Mouse (Mus musculus) midbrain, embryonic 10.5 days (tissue): ENCODE data around the gene Stoml1. TPM values are rescaled to one million over a fixed set of nuclear protein-coding genes. Genes with fewer than 3 reads are reported as not detected.
A peak's percentile ranks its signal among the peaks of the same experiment; 100 is the strongest.
"Not testable (repeated sequence)": the region's sequence is repeated elsewhere in the genome, so short reads cannot be mapped to it uniquely, and the experiment has no call there.

Source experiments
- DNase-seq: peaks from one replicate; pipeline ENCODE4 v3.0.0-alpha.2; 2017; ENCODE audit warnings: low spot score
- H3K27ac ChIP-seq: fragments of 300-500 bp; sonication (generic); replicated peaks from 2 replicates; pipeline ENCODE4 v1.5.1; 2016; ENCODE audit warnings: mild to moderate bottlenecking
- H3K27me3 ChIP-seq: fragments of 300-500 bp; sonication (generic); 2 replicates; pipeline ENCODE4 v1.6.1; 2016; ENCODE audit warnings: low read depth, mild to moderate bottlenecking; ENCODE audit not compliant: poor library complexity, severe bottlenecking
- H3K36me3 ChIP-seq: fragments of 300-500 bp; sonication (generic); 2 replicates; pipeline ENCODE4 v1.6.1; 2016; ENCODE audit warnings: mild to moderate bottlenecking, moderate library complexity
- H3K4me1 ChIP-seq: fragments of 300-500 bp; sonication (generic); 2 replicates; pipeline ENCODE4 v1.6.1; 2016
- H3K4me3 ChIP-seq: fragments of 300-500 bp; sonication (generic); 2 replicates; pipeline ENCODE4 v1.5.1; 2016; ENCODE audit warnings: mild to moderate bottlenecking, moderate library complexity
- H3K9me3 ChIP-seq: fragments of 300-500 bp; sonication (generic); replicated peaks from 2 replicates; pipeline ENCODE4 v1.6.1; 2016; ENCODE audit warnings: mild to moderate bottlenecking
- WGBS: fragments of 180-500 bp; shearing (Covaris S2); methylation state at CpG from one replicate; pipeline ENCODE4 v1.1.7; 2016; 5-methylcytosine and 5-hydroxymethylcytosine counted together
- polyA plus RNA-seq: library from polyadenylated mRNA; unstranded; fragments of >200 nt; fragmentation: Nextera tagmentation; extraction: Ambion mirVana; gene quantifications from 2 replicates; pipeline ENCODE4 v1.2.1, GENCODE M21; 2016

Stoml1 gene
- polyA plus RNA-seq, 1 experiment from 2014 or later: 32.2 TPM

GRCm38 (mm10) chr9:58247064-58247759 is 5.8 kb upstream of the Stoml1 start:
- peak overlapping the region; percentile 41 for H3K4me3 ChIP-seq
- 15% methylated on average over 25 of the region's 25 CpGs for WGBS
- H3K9me3 ChIP-seq: no peaks in the 10 kb centered on the region
- DNase-seq: peak; percentile 84
- H3K27ac ChIP-seq: peak overlapping the region; percentile 79
- peaks cover 11% of the 10 kb centered on the region; the same call in 1 of the 2 replicates for H3K36me3 ChIP-seq
- H3K27me3 ChIP-seq: no peaks in the 10 kb centered on the region
- peaks cover 37% of the 10 kb centered on the region for H3K4me1 ChIP-seq

- Histone ChIP-seq H3K4me3 (peak overlapping the region; percentile 63), H3K4me1 (peaks cover 45% of the 10 kb centered on the region), H3K27ac (peak overlapping the region; percentile 84), H3K27me3 (no peaks in the 10 kb centered on the region), H3K36me3 (0 out of 2 replicates have a peak, but pooled peaks cover 4% of the 10 kb centered on the region), H3K9me3 (no peaks in the 10 kb centered on the region)
- no peak for DNase-seq
- WGBS: 48% methylated on average over 7 of the region's 7 CpGs
Observed at GRCm38 (mm10) chr9:58248746-58249413, 4.1 kb upstream of the Stoml1 start.

DNA sequence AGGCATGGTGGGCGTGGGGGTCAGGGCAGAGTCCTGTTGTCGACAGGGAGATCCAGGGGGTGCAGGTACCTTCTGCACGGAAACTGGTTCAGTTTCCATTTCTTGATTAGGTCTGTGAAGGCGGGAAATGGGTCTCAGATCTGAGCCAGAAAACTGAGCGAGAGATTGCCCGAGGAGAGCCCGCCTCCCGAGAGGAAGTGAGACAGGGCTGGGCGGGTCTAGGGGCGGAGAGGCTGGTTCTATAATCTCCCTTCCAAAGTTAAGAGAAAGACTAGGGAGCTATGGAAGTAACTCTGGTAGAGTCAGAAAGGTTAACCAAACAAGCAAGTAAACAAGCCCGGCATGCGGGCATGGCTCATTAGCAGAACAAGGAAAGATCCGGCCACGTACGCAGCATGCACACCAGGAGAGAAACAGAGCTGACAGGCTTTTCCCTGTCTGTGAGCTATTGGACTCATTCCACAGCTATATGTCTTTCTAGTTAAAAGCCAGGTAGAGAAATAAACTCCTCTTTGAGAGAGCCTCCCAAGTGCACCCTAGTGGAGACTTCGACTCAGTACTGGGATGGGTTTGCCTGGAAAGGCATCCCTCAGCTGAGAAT is 3.3 kb upstream of the Stoml1 start, which contains the start of gene Pml:
Gene Pml, minus strand, starts transcription at position 195 of the 601 bp plus-strand sequence.
- H3K4me1 ChIP-seq: peaks cover 53% of the 10 kb centered on the region
- WGBS: 2% methylated on average over 16 of the region's 16 CpGs

DNA sequence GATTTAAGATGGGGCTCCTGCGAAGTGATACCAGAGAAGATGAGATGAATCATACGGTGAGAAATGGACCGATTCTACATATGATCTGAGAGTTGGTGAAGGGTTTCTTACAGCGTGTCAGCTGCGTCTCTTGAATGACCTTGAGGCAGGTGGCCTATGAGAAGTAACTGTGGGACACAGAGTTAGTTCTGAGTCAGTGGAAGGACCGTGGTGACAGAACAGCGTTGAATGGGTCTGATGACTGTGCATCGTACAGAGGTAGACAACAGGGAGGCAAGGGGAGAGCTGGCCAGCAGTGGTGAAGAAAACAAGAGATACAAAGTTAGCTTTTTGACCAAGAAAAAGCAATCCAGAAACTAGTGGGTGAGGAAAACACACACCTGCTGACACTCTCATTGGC is 2.6 kb upstream of the Stoml1 start:
- Histone ChIP-seq H3K36me3 (0 out of 2 replicates have a peak, but pooled peaks cover 4% of the 10 kb centered on the region), H3K9me3 (no peaks in the 10 kb centered on the region), H3K4me3 (peak overlapping the region; percentile 63), H3K27ac (no peak overlapping the region), H3K4me1 (peaks cover 57% of the 10 kb centered on the region), H3K27me3 (no peaks in the 10 kb centered on the region)
- 78% methylated on average over 8 of the region's 8 CpGs for WGBS
- DNase-seq: no peak

More for the DNA sequence above, 3.3 kb upstream of the Stoml1 start, which contains the start of gene Pml:
- peak within 1 kb of the TSS; percentile 63 for H3K4me3 ChIP-seq
- peak; percentile 59 for DNase-seq
- no peaks in the 10 kb centered on the region for H3K9me3 ChIP-seq
- no peaks in the 10 kb centered on the region for H3K27me3 ChIP-seq
- peak within 1 kb of the TSS; percentile 84 for H3K27ac ChIP-seq
- H3K36me3 ChIP-seq: 0 out of 2 replicates have a peak, but pooled peaks cover 4% of the 10 kb centered on the region

GRCm38 (mm10) chr9:58250730-58251129 is 2.2 kb upstream of the Stoml1 start:
- H3K9me3 ChIP-seq, H3K27me3 ChIP-seq, DNase-seq, H3K36me3 ChIP-seq, H3K4me3 ChIP-seq, H3K27ac ChIP-seq: not testable (repeated sequence)
- WGBS: 93% methylated on average over 1 of the region's 1 CpGs
- H3K4me1 ChIP-seq: peaks cover 57% of the 10 kb centered on the region

DNA sequence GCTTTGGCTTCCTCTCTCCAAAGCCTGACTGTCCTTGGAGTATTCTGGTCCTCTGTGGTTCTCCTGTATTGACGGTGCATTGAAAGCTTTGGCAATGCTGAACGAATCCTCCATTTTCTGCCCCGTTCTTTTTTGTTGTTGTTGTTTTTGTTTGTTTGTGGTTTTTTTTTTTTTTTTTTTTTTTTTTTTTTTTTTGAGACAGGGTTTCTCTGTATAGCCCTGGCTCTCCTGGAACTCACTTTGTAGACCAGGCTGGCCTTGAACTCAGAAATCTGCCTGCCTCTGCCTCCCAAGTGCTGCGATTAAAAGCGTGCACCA is 800 bp downstream of the Stoml1 start:
- H3K4me1 ChIP-seq: peaks cover 36% of the 10 kb centered on the region
- H3K36me3 ChIP-seq: peaks cover 31% of the 10 kb centered on the region
- peak overlapping the region; percentile 83 for H3K4me3 ChIP-seq
- not testable (repeated sequence) for H3K27me3 ChIP-seq, H3K9me3 ChIP-seq, DNase-seq
- peak overlapping the region; percentile 87; the same call in 1 of the 2 replicates for H3K27ac ChIP-seq
- WGBS: 74% methylated on average over 5 of the region's 5 CpGs

- 68% methylated on average over 2 of the region's 2 CpGs for WGBS
- DNase-seq: no peak
Observed at GRCm38 (mm10) chr9:58255105-58255504, 2.1 kb downstream of the Stoml1 start.

DNA sequence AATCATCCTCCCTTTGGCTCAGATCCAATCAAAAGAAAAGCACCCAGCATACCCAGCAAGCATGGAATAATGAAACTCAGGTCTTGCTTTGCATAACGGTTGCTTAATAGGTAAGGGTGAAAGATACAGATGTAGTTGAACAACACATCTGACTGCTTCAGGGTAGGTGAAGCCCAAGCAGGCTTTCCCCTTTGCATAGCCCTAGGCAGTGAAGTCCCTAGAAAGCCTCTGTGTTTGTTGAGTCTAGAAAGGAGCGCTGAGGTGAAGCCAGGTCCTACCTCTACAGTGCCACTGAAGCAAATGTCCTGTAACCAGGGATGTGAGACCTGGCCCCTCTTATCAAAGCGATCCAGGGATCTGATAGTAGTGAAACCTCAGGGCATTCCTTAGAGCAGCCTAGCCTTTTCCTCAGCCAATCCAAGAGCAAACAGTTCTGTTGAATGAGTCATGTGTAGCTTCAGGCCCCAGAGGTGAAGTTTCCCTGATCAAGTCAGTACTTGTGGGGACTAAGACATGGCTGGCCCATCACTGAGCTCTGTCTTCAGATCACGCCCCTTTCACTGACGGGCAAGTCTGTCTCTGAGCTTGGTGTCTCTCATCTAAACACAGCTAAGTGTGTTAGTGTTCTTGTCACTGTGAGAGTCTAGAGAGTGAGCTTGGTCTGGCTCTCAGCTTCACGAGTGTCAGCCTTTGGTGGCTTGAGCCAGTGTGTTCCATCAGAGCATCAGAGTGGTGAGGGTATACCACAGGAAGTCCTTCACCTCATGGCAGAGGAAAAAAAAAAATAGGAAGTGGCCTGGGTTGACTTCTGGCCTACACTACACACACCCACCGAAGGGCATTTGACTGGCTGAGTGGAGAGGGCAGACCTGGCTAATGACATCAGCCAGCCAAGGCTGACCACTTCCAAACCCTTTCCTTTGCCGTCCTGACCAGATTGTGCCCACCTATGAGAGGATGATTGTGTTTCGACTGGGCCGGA is 3.0 kb downstream of the Stoml1 start:
- no peak for DNase-seq
- H3K27me3 ChIP-seq: no peaks in the 10 kb centered on the region
- H3K36me3 ChIP-seq: peaks cover 50% of the 10 kb centered on the region
- H3K9me3 ChIP-seq: no peaks in the 10 kb centered on the region
- WGBS: 90% methylated on average over 10 of the region's 10 CpGs
- H3K4me3 ChIP-seq: no peak overlapping the region
- H3K27ac ChIP-seq: no peak overlapping the region
- peaks cover 20% of the 10 kb centered on the region for H3K4me1 ChIP-seq

More at GRCm38 (mm10) chr9:58255105-58255504, 2.1 kb downstream of the Stoml1 start:
- H3K27ac ChIP-seq: no peak overlapping the region
- H3K4me3 ChIP-seq: no peak overlapping the region
- H3K9me3 ChIP-seq: no peaks in the 10 kb centered on the region
- no peaks in the 10 kb centered on the region for H3K27me3 ChIP-seq
- peaks cover 23% of the 10 kb centered on the region for H3K4me1 ChIP-seq
- H3K36me3 ChIP-seq: peaks cover 42% of the 10 kb centered on the region

DNA sequence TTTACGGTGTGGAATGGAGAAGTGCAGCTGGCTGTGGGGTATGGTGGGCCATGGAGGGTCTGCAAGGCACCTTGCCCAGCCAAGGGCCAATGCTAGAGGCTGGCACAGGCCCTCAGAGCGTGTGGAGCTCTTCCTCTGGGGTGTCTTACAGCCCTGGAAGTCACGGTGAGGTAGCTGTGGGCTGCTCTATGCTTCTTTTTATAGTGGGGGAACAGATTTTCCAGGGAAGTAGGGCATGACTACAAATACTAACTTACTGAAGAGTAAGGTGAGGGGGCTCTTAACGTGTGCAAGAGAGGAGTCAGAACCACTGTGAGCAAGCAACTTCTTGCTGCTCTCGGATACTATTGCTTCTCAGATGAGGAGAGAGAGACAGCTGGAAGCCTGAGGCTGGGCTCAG is 9.5 kb downstream of the Stoml1 start:
- 94% methylated on average over 5 of the region's 5 CpGs for WGBS
- 0 out of 2 replicates have a peak, but pooled peaks cover 4% of the 10 kb centered on the region for H3K4me1 ChIP-seq
- no peaks in the 10 kb centered on the region for H3K9me3 ChIP-seq
- no peaks in the 10 kb centered on the region for H3K27me3 ChIP-seq
- no peak overlapping the region for H3K27ac ChIP-seq
- no peak for DNase-seq
- H3K4me3 ChIP-seq: no peak overlapping the region
- peaks cover 51% of the 10 kb centered on the region for H3K36me3 ChIP-seq

- WGBS: 78% methylated on average over 3 of the region's 3 CpGs
- DNase-seq: no peak
- H3K27ac ChIP-seq: no peak overlapping the region
- H3K4me3 ChIP-seq: no peak overlapping the region
- H3K4me1 ChIP-seq: 0 out of 2 replicates have a peak, but pooled peaks cover 4% of the 10 kb centered on the region
- H3K27me3 ChIP-seq: no peaks in the 10 kb centered on the region
- H3K36me3 ChIP-seq: peaks cover 26% of the 10 kb centered on the region
- H3K9me3 ChIP-seq: no peaks in the 10 kb centered on the region
Observed at GRCm38 (mm10) chr9:58265368-58265767, 12.4 kb downstream of the Stoml1 start.

DNA sequence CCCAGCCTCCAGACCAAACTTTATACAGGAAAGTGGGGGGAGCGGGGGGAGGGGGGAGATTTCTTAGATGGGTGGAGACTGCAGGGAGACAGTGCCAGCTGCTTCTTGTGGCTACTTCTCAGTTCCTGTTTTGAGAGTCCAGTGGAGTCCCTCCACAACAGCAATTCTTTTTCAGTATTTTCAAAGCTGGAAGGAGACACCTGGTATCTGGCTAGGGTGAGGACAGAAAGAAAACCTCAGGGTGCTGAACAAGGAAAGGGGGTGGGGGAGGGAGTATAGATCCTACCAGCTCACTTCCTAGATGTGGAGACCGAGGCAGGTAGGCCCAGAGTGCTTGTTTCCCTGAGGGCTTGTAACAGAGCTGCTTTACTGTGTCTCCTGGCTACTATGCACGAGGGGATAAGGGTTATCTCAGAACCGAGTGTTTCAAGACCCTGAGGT is 13.6 kb downstream of the Stoml1 start:
- no peak overlapping the region for H3K27ac ChIP-seq
- H3K27me3 ChIP-seq: no peaks in the 10 kb centered on the region
- H3K9me3 ChIP-seq: no peaks in the 10 kb centered on the region
- H3K4me1 ChIP-seq: 0 out of 2 replicates have a peak, but pooled peaks cover 4% of the 10 kb centered on the region
- WGBS: 45% methylated on average over 4 of the region's 4 CpGs
- DNase-seq: no peak
- H3K4me3 ChIP-seq: no peak overlapping the region
- peaks cover 17% of the 10 kb centered on the region for H3K36me3 ChIP-seq

DNA sequence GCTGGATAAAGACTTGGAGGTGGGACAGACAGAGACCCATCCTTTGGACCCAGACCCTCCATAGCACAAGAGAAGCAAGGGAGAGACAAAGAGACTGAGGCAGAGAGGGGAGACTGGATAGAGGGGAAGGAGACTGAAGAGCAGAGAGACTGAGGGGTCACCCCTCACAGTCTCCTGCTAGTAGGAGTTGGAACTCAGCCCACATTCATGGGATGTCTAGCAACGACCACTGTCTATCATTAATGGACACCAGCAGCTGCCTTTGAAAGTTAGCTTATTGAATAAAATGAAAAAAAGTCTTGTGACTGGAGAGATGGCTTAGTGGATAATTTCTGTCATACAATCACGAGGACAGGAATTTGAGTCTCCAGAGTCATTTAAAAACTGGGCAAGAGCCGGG is 14.1 kb downstream of the Stoml1 start:
- Histone ChIP-seq H3K9me3 (no peaks in the 10 kb centered on the region), H3K4me1 (0 out of 2 replicates have a peak, but pooled peaks cover 5% of the 10 kb centered on the region), H3K4me3 (no peak overlapping the region), H3K27me3 (no peaks in the 10 kb centered on the region), H3K27ac (no peak overlapping the region), H3K36me3 (peaks cover 12% of the 10 kb centered on the region)
- 89% methylated on average over 3 of the region's 3 CpGs for WGBS
- DNase-seq: no peak
